Mouse (Mus musculus) effector memory CD4-positive, alpha-beta T cell, adult 5 months (primary cell): ENCODE measurements around the gene Dennd5b. TPM values are rescaled to one million over a fixed set of nuclear protein-coding genes. Genes with fewer than 3 reads are reported as not detected.

Source experiments
- polyA plus RNA-seq: library from polyadenylated mRNA; unstranded; fragments of 100-300 nt; shearing (Covaris generic); gene quantifications from one replicate; pipeline ENCODE4 v1.2.1, GENCODE M21; 2017

The Dennd5b gene
- 0.56 TPM for polyA plus RNA-seq

GRCm38 (mm10) chr6:149101076-149101942 lies at the start of gene Dennd5b:
Gene Dennd5b (minus strand): TSS chr6:149101680.

GRCm38 (mm10) chr6:149139471-149139870 lies 38.0 kb upstream of the Dennd5b start, which contains the start of gene Etfbkmt:
Gene Etfbkmt (plus strand): TSS chr6:149139849.

GRCm38 (mm10) chr6:149129870-149130269 lies 28.4 kb upstream of the Dennd5b start, which contains the start of gene Gm10203:
Gene Gm10203 (plus strand): TSS chr6:149130170.

GRCm38 (mm10) chr6:148946409-148946742 lies 155.1 kb downstream of the Dennd5b start, which contains the start of gene Sinhcaf:
Gene Sinhcaf (minus strand): TSS chr6:148946467.

Other genes starting within 250 kb of the Dennd5b start
- 5.5 TPM for gene Caprin2, start 205.4 kb downstream of the Dennd5b start, polyA plus RNA-seq
- gene Sinhcaf, start 155.2 kb downstream of the Dennd5b start, polyA plus RNA-seq, result 38.0 TPM
- not detected for gene Gm10203, start 28.5 kb upstream of the Dennd5b start, polyA plus RNA-seq
- gene Etfbkmt, start 38.2 kb upstream of the Dennd5b start, polyA plus RNA-seq, result 11.9 TPM
- gene Amn1, start 87.0 kb upstream of the Dennd5b start, polyA plus RNA-seq, result 20.7 TPM
- 124 TPM for gene Resf1, start 207.7 kb upstream of the Dennd5b start, polyA plus RNA-seq